Mouse (Mus musculus) hindbrain, embryonic 15.5 days (tissue): ENCODE measurements at regions not wholly inside any gene's neighbourhood (a gene's known extent, or its start where the extent isn't known, plus 50 kb on each side); places are given as distances from the start of the nearest gene placed in this dataset.
"Not testable (repeated sequence)": the region's sequence is repeated elsewhere in the genome, so short reads cannot be mapped to it uniquely, and the experiment has no call there.

Experiments used
- ATAC-seq: fragments of 200-750 bp; cut with Nextera tagmentation; 2 replicates; pipeline ENCODE4 v1.8.0; 2017; ENCODE audit warnings: low read depth, moderate number of reproducible peaks, moderate TSS enrichment; ENCODE audit not compliant: low FRiP score
- H3K27ac ChIP-seq: fragments of 300-500 bp; sonication (generic); replicated peaks from 2 replicates; pipeline ENCODE4 v1.5.1; 2015; ENCODE audit warnings: mild to moderate bottlenecking, inconsistent platforms
- H3K27me3 ChIP-seq: fragments of 300-500 bp; sonication (generic); 2 replicates; pipeline ENCODE4 v1.6.1; 2015; ENCODE audit warnings: control low read depth, inconsistent platforms
- H3K36me3 ChIP-seq: fragments of 300-500 bp; sonication (generic); 2 replicates; pipeline ENCODE4 v1.6.1; 2015; ENCODE audit warnings: control low read depth, inconsistent platforms
- H3K4me1 ChIP-seq: fragments of 300-500 bp; sonication (generic); replicated peaks from 2 replicates; pipeline ENCODE4 v1.6.1; 2015; ENCODE audit warnings: control low read depth, inconsistent platforms
- H3K4me2 ChIP-seq: fragments of 300-500 bp; sonication (generic); 2 replicates; pipeline ENCODE4 v1.6.1; 2015; ENCODE audit warnings: moderate library complexity, mild to moderate bottlenecking, inconsistent platforms
- H3K4me3 ChIP-seq: fragments of 300-500 bp; sonication (generic); 2 replicates; pipeline ENCODE4 v1.5.1; 2015; ENCODE audit warnings: mild to moderate bottlenecking, inconsistent platforms
- H3K9ac ChIP-seq: fragments of 300-500 bp; sonication (generic); 2 replicates; pipeline ENCODE4 v1.6.1; 2015; ENCODE audit warnings: inconsistent platforms
- H3K9me3 ChIP-seq: fragments of 300-500 bp; sonication (generic); 2 replicates; pipeline ENCODE4 v1.6.1; 2016; ENCODE audit warnings: control low read depth, inconsistent platforms
- WGBS: fragments of 180-500 bp; shearing (Covaris S2); methylation state at CpG from one replicate; pipeline ENCODE4 v1.1.7; 2015; 5-methylcytosine and 5-hydroxymethylcytosine counted together

- Histone ChIP-seq H3K27me3 (no peaks in the 10 kb centered on the region), H3K27ac (no peak overlapping the region), H3K4me2 (no peak overlapping the region), H3K4me1 (no peaks in the 10 kb centered on the region), H3K9ac (no peak overlapping the region), H3K36me3 (no peaks in the 10 kb centered on the region), H3K9me3 (no peaks in the 10 kb centered on the region), H3K4me3 (no peak overlapping the region)
- 92% methylated on average over 6 of the region's 6 CpGs for WGBS
- no peak for ATAC-seq
These were observed 730.5 kb upstream of the Pkdcc start for GRCm38 (mm10) chr17:82484609-82485008.

GRCm38 (mm10) chr17:82457972-82458371 is 719.8 kb upstream of the Slc8a1 start:
- no peaks in the 10 kb centered on the region for H3K4me1 ChIP-seq
- H3K4me3 ChIP-seq = no peak overlapping the region
- no peaks in the 10 kb centered on the region for H3K27me3 ChIP-seq
- no peak overlapping the region for H3K27ac ChIP-seq
- no peaks in the 10 kb centered on the region for H3K36me3 ChIP-seq
- 88% methylated on average over 5 of the region's 5 CpGs for WGBS
- H3K9me3 ChIP-seq = no peaks in the 10 kb centered on the region
- H3K4me2 ChIP-seq = no peak overlapping the region
- no peak overlapping the region for H3K9ac ChIP-seq
- no peak for ATAC-seq

GRCm38 (mm10) chr17:82453847-82454246 is 715.7 kb upstream of the Slc8a1 start:
- Histone ChIP-seq H3K9me3 (no peaks in the 10 kb centered on the region), H3K27me3 (no peaks in the 10 kb centered on the region), H3K36me3 (no peaks in the 10 kb centered on the region), H3K27ac (no peak overlapping the region), H3K4me1 (no peaks in the 10 kb centered on the region), H3K4me2 (no peak overlapping the region), H3K9ac (no peak overlapping the region), H3K4me3 (no peak overlapping the region)
- no peak for ATAC-seq
- 41% methylated on average over 1 of the region's 1 CpGs for WGBS

GRCm38 (mm10) chr17:82439105-82439504 is 700.9 kb upstream of the Slc8a1 start:
- H3K4me2 ChIP-seq = no peak overlapping the region
- H3K27me3 ChIP-seq = no peaks in the 10 kb centered on the region
- no peaks in the 10 kb centered on the region for H3K4me1 ChIP-seq
- no peak for ATAC-seq
- no peak overlapping the region for H3K27ac ChIP-seq
- WGBS = 93% methylated on average over 3 of the region's 3 CpGs
- H3K9me3 ChIP-seq = no peaks in the 10 kb centered on the region
- no peaks in the 10 kb centered on the region for H3K36me3 ChIP-seq
- no peak overlapping the region for H3K4me3 ChIP-seq
- no peak overlapping the region for H3K9ac ChIP-seq

GRCm38 (mm10) chr17:82437206-82437605 is 699.0 kb upstream of the Slc8a1 start:
- Histone ChIP-seq H3K4me3 (no peak overlapping the region), H3K9me3 (no peaks in the 10 kb centered on the region), H3K4me2 (no peak overlapping the region), H3K36me3 (no peaks in the 10 kb centered on the region), H3K27me3 (no peaks in the 10 kb centered on the region), H3K9ac (no peak overlapping the region), H3K4me1 (no peaks in the 10 kb centered on the region), H3K27ac (no peak overlapping the region)
- 89% methylated on average over 3 of the region's 3 CpGs for WGBS
- ATAC-seq = no peak

GRCm38 (mm10) chr17:82432678-82433077 is 694.5 kb upstream of the Slc8a1 start:
- no peaks in the 10 kb centered on the region for H3K36me3 ChIP-seq

GRCm38 (mm10) chr17:82408296-82408695 is 670.1 kb upstream of the Slc8a1 start:
- H3K36me3 ChIP-seq = no peaks in the 10 kb centered on the region
- H3K4me3 ChIP-seq = no peak overlapping the region
- no peak overlapping the region for H3K4me2 ChIP-seq
- no peak overlapping the region for H3K9ac ChIP-seq
- 92% methylated on average over 2 of the region's 2 CpGs for WGBS
- H3K27me3 ChIP-seq = no peaks in the 10 kb centered on the region
- ATAC-seq = no peak
- no peaks in the 10 kb centered on the region for H3K9me3 ChIP-seq
- no peaks in the 10 kb centered on the region for H3K4me1 ChIP-seq
- H3K27ac ChIP-seq = no peak overlapping the region

More at GRCm38 (mm10) chr17:82432678-82433077, 694.5 kb upstream of the Slc8a1 start:
- Histone ChIP-seq H3K4me3 (no peak overlapping the region), H3K4me1 (no peaks in the 10 kb centered on the region), H3K9ac (no peak overlapping the region), H3K27ac (no peak overlapping the region), H3K4me2 (no peak overlapping the region), H3K27me3 (no peaks in the 10 kb centered on the region), H3K9me3 (no peaks in the 10 kb centered on the region)
- 48% methylated on average over 3 of the region's 3 CpGs for WGBS
- ATAC-seq = no peak

GRCm38 (mm10) chr17:82399328-82399727 is 661.2 kb upstream of the Slc8a1 start:
- WGBS = 83% methylated on average over 1 of the region's 1 CpGs
- H3K27ac ChIP-seq = no peak overlapping the region

GRCm38 (mm10) chr17:82379371-82379770 is 641.2 kb upstream of the Slc8a1 start:
- H3K27me3 ChIP-seq, H3K4me1 ChIP-seq, H3K4me3 ChIP-seq, ATAC-seq, H3K36me3 ChIP-seq, H3K27ac ChIP-seq, H3K9ac ChIP-seq, H3K9me3 ChIP-seq, H3K4me2 ChIP-seq: not testable (repeated sequence)
- WGBS = 90% methylated on average over 5 of the region's 11 CpGs

More at GRCm38 (mm10) chr17:82399328-82399727, 661.2 kb upstream of the Slc8a1 start:
- Histone ChIP-seq H3K4me3 (no peak overlapping the region), H3K4me1 (no peaks in the 10 kb centered on the region), H3K9ac (no peak overlapping the region), H3K36me3 (no peaks in the 10 kb centered on the region), H3K9me3 (no peaks in the 10 kb centered on the region), H3K4me2 (no peak overlapping the region), H3K27me3 (no peaks in the 10 kb centered on the region)
- no peak for ATAC-seq

GRCm38 (mm10) chr17:82378248-82378820 is 640.2 kb upstream of the Slc8a1 start:
- no peaks in the 10 kb centered on the region for H3K36me3 ChIP-seq
- 90% methylated on average over 2 of the region's 2 CpGs for WGBS
- H3K9ac ChIP-seq = no peak overlapping the region
- H3K9me3 ChIP-seq = no peaks in the 10 kb centered on the region
- no peak for ATAC-seq
- no peaks in the 10 kb centered on the region for H3K27me3 ChIP-seq
- H3K4me1 ChIP-seq = no peaks in the 10 kb centered on the region
- no peak overlapping the region for H3K27ac ChIP-seq
- no peak overlapping the region for H3K4me2 ChIP-seq
- H3K4me3 ChIP-seq = no peak overlapping the region

GRCm38 (mm10) chr17:82377176-82377592 is 639.0 kb upstream of the Slc8a1 start:
- no peak overlapping the region for H3K9ac ChIP-seq
- no peaks in the 10 kb centered on the region for H3K36me3 ChIP-seq
- H3K4me2 ChIP-seq = no peak overlapping the region
- no peak overlapping the region for H3K4me3 ChIP-seq
- no peaks in the 10 kb centered on the region for H3K4me1 ChIP-seq
- no peak for ATAC-seq
- 80% methylated on average over 1 of the region's 1 CpGs for WGBS
- no peak overlapping the region for H3K27ac ChIP-seq
- H3K9me3 ChIP-seq = no peaks in the 10 kb centered on the region
- H3K27me3 ChIP-seq = no peaks in the 10 kb centered on the region

- no peak overlapping the region for H3K27ac ChIP-seq
- no peak overlapping the region for H3K4me3 ChIP-seq
- no peaks in the 10 kb centered on the region for H3K9me3 ChIP-seq
- no peak for ATAC-seq
- no peak overlapping the region for H3K9ac ChIP-seq
- H3K27me3 ChIP-seq = no peaks in the 10 kb centered on the region
- H3K4me2 ChIP-seq = no peak overlapping the region
- H3K36me3 ChIP-seq = no peaks in the 10 kb centered on the region
- no peaks in the 10 kb centered on the region for H3K4me1 ChIP-seq
These were observed 629.7 kb upstream of the Slc8a1 start for GRCm38 (mm10) chr17:82367876-82368275.

GRCm38 (mm10) chr17:82366001-82366400 is 627.8 kb upstream of the Slc8a1 start:
- H3K9me3 ChIP-seq = no peaks in the 10 kb centered on the region
- WGBS = 87% methylated on average over 4 of the region's 4 CpGs
- no peaks in the 10 kb centered on the region for H3K36me3 ChIP-seq
- H3K9ac ChIP-seq = no peak overlapping the region
- no peaks in the 10 kb centered on the region for H3K4me1 ChIP-seq
- no peaks in the 10 kb centered on the region for H3K27me3 ChIP-seq
- no peak overlapping the region for H3K4me3 ChIP-seq
- H3K4me2 ChIP-seq = no peak overlapping the region
- ATAC-seq = no peak
- H3K27ac ChIP-seq = no peak overlapping the region
